Mouse (Mus musculus): ENCODE data around the gene Scrn3. TPM values are rescaled to one million over a fixed set of nuclear protein-coding genes. Genes with fewer than 3 reads are reported as not detected.

Gene Scrn3
- polyA plus RNA-seq, 1 experiment from 2014 or later: 13.8 TPM

DNA sequence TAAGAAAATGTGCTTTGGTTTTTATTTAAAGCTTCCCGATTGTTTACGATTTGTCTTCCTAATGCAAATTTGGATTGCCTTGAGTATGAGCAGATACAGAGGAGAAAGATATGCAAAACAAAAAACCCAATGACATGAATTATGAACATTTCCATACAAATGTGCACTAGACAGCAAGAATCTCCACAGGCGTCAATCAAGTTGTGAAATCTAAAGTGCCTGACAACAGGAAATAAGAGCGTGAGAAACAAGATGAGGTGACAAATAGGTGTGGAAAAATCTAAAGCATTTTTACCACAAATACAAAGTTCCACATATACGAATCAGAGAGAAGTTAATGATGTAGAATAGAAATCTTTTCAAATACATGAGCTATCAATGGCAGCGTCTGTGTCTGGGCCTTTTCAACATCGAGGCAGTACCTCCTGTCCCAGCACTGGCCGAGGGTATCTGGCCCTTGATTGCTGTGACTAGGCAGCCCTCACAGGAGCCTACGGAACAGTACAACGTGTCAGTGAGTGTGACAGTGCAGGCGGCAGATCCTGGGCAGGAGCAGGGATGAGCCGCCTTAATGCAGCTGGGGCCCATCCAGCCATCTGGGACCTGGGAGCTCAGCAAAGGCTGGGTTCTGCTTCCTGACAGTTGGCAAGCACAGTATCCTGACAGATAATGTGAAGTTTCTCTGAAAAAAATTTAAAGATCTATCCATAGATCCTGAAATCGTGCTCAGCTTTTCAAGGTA, 34.1 kb downstream of the Scrn3 start:
- WGBS: 78% methylated on average over 13 of the region's 13 CpGs
- no peak overlapping the region for H3K4me3 ChIP-seq
- DNase-seq (ENCODE audit: extremely low spot score, low spot score): no peak
- H3K27me3 ChIP-seq (ENCODE audit: poor library complexity, severe bottlenecking): no peaks in the 10 kb centered on the region
- no peaks in the 10 kb centered on the region for H3K36me3 ChIP-seq (replicated peaks)
- peaks cover 8% of the 10 kb centered on the region for H3K4me1 ChIP-seq
- no peak overlapping the region for H3K27ac ChIP-seq
- no peaks in the 10 kb centered on the region for H3K9me3 ChIP-seq

DNA sequence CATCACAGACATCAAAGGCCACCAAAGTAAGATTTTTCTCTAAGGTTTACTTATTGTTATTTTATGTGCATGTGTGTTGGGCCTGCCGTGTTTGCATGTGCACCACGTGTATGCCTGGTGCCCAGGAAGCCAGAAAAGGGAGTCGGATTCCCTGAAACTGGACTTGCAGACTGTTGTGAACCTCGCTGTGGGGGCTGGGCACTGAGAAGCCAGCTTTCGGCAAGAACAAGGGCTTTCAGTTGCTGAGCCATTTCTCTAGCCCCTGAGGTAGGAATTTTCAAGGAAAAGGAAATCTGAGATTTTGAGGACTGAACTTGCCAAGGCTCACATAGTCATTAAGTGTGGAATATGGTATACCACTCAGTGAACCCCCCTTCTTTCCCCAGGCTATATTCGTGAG, 34.7 kb downstream of the Scrn3 start:
- WGBS: 73% methylated on average over 6 of the region's 6 CpGs
- no peak for DNase-seq (ENCODE audit: extremely low spot score, low spot score)
- Histone ChIP-seq H3K27ac (0 out of 2 replicates have a peak overlapping the region, but pooled peaks have one; percentile 21), H3K9me3 (no peaks in the 10 kb centered on the region), H3K4me1 (peaks cover 15% of the 10 kb centered on the region), H3K36me3 (replicated peaks) (no peaks in the 10 kb centered on the region), H3K4me3 (no peak overlapping the region), H3K27me3 (ENCODE audit: poor library complexity, severe bottlenecking) (no peaks in the 10 kb centered on the region)

DNA sequence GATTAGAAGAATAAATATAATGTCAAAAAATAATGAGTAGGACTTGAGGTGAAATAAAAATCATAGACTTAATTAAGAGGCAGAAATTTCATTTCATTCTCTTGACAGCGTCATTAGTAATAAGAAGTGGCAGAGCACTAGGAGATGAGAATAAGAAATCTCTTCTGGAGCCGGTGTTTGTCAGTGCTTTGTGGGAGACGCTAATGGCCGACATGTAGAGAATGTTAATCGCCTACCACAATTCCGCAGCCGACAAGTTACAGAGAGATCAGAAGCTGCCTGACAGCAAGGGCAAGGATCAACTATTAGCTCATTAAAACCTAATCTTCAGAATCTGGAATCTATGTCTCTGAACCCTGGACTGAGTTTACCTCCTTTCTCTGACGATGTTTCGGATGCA, 35.4 kb downstream of the Scrn3 start:
- WGBS: 81% methylated on average over 9 of the region's 9 CpGs
- no peak for DNase-seq (ENCODE audit: extremely low spot score, low spot score)
- no peak overlapping the region for H3K4me3 ChIP-seq
- H3K27ac ChIP-seq: no peak overlapping the region
- no peaks in the 10 kb centered on the region for H3K27me3 ChIP-seq (ENCODE audit: poor library complexity, severe bottlenecking)
- no peaks in the 10 kb centered on the region for H3K9me3 ChIP-seq
- H3K36me3 ChIP-seq (replicated peaks): no peaks in the 10 kb centered on the region
- peaks cover 16% of the 10 kb centered on the region for H3K4me1 ChIP-seq

DNA sequence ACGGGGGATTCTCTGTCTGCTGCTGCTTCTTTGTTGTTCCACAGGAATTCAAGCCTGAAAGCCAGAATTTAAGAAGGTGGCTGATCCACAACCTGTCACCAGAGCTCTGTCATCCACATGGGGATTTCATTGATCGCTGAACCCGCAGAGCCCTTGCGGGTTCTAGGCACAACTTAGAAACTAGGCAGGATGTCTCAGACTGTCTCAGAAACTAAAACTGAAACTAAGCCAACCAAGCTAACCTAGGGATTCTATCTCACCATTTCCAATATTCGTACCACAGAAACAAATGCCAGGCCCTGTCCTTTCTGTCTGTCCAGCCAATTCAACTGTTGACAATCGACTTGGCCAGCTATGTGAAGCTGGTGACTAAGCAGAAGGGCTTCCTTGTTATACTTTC, 35.8 kb downstream of the Scrn3 start:
- 87% methylated on average over 6 of the region's 6 CpGs for WGBS
- H3K9me3 ChIP-seq: no peaks in the 10 kb centered on the region

DNA sequence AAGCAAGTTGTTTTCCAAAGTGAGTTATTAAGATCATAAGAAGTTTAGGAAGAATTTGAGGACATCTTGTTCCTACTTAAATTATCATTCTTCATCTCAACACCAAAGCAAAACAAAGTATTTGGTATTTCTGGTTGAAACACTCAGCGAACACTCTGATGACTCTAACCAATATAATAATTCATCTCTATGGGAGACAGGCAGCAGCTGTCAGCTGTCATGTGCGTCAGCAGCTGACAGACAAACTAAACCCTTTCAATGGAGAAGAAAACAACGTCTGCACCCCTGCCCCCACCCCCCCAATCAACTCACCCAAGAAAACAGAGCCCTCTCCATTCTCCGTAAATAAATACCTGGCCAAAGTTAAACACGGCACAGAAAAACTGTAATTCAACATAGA, 39.1 kb downstream of the Scrn3 start:
- Histone ChIP-seq H3K9me3 (no peaks in the 10 kb centered on the region), H3K27me3 (ENCODE audit: poor library complexity, severe bottlenecking) (no peaks in the 10 kb centered on the region), H3K4me1 (peaks cover 16% of the 10 kb centered on the region), H3K27ac (no peak overlapping the region), H3K36me3 (replicated peaks) (no peaks in the 10 kb centered on the region), H3K4me3 (no peak overlapping the region)
- no peak for DNase-seq (ENCODE audit: extremely low spot score, low spot score)
- 79% methylated on average over 5 of the region's 5 CpGs for WGBS

More for the DNA sequence above, 35.8 kb downstream of the Scrn3 start:
- Histone ChIP-seq H3K27me3 (ENCODE audit: poor library complexity, severe bottlenecking) (no peaks in the 10 kb centered on the region), H3K4me3 (no peak overlapping the region), H3K27ac (no peak overlapping the region), H3K36me3 (replicated peaks) (no peaks in the 10 kb centered on the region), H3K4me1 (peaks cover 16% of the 10 kb centered on the region)
- no peak for DNase-seq (ENCODE audit: extremely low spot score, low spot score)

DNA sequence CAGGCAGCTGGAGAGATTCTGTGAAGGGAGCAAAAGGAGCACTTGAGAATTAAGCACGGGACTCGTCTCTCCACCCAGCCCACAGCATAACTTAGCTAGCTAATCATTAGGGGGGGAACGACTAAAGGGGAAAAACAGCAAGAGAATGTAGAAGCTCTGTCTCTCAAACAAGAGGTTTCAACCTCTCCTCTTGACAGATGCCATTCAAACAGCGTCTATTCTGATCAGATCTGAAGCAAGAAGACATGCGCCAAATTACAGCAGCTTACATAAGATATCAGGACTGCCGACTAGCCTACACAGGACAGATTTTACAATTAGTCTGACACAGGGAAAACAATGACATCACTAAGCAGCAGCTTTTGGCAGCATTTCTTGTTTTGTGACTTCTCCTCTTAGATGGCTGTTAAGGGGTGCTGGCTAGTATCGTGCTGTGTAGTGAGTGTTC, 39.5 kb downstream of the Scrn3 start:
- DNase-seq (ENCODE audit: extremely low spot score, low spot score): no peak
- no peak overlapping the region for H3K27ac ChIP-seq
- no peak overlapping the region for H3K4me3 ChIP-seq
- H3K27me3 ChIP-seq (ENCODE audit: poor library complexity, severe bottlenecking): no peaks in the 10 kb centered on the region
- peaks cover 16% of the 10 kb centered on the region for H3K4me1 ChIP-seq
- WGBS: 75% methylated on average over 7 of the region's 7 CpGs
- no peaks in the 10 kb centered on the region for H3K9me3 ChIP-seq
- H3K36me3 ChIP-seq (replicated peaks): no peaks in the 10 kb centered on the region

DNA sequence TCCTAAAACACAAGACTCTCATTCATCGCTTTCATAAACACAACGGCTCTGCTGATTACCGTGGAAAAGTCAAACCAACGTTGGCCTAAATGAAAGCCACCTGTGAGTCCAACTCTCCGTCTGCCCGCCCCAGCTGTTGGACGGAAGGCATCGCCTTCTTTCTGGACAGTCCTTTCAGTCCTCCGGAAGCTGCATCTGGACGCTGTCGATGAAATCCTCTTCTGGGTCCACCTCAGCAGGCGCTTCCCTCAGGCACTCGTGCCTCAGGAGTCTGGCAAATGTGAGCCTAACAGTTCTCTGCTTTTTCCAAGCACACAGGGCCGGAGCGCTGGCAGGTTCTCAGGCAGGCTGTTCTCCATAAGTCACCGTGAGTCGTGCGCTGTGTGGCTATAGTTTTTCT, 44.6 kb downstream of the Scrn3 start:
- Histone ChIP-seq H3K27ac (peak overlapping the region; percentile 3; the same call in 1 of the 2 replicates), H3K4me1 (peaks cover 2% of the 10 kb centered on the region), H3K4me3 (no peak overlapping the region), H3K36me3 (replicated peaks) (no peaks in the 10 kb centered on the region), H3K27me3 (ENCODE audit: poor library complexity, severe bottlenecking) (no peaks in the 10 kb centered on the region), H3K9me3 (no peaks in the 10 kb centered on the region)
- peak; percentile 37 for DNase-seq (ENCODE audit: extremely low spot score, low spot score)
- 67% methylated on average over 18 of the region's 18 CpGs for WGBS

DNA sequence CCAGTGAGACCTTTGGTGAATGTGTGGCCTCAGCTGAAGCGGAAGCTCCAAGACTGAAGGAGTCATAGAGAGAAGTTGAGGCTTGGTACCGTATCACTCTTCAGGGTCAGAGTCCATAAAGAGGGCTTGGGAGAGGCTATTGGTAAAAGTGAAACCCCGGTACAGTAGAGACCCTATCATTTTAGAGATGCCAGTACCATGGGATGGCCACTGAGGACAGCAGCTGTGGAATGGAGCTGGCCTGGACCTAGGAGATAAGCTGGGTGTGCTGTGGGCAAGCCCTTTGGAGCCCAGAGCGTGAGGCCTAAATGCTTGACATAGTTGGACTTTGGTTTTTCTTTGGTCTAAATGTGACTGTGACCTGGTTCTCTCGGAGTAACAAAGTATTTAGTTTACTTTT, 47.5 kb downstream of the Scrn3 start:
- H3K4me3 ChIP-seq: no peak overlapping the region
- 92% methylated on average over 5 of the region's 5 CpGs for WGBS
- DNase-seq (ENCODE audit: extremely low spot score, low spot score): no peak
- no peak overlapping the region for H3K27ac ChIP-seq
- no peaks in the 10 kb centered on the region for H3K9me3 ChIP-seq
- H3K4me1 ChIP-seq: no peaks in the 10 kb centered on the region
- no peaks in the 10 kb centered on the region for H3K36me3 ChIP-seq (replicated peaks)
- H3K27me3 ChIP-seq (ENCODE audit: poor library complexity, severe bottlenecking): no peaks in the 10 kb centered on the region

DNA sequence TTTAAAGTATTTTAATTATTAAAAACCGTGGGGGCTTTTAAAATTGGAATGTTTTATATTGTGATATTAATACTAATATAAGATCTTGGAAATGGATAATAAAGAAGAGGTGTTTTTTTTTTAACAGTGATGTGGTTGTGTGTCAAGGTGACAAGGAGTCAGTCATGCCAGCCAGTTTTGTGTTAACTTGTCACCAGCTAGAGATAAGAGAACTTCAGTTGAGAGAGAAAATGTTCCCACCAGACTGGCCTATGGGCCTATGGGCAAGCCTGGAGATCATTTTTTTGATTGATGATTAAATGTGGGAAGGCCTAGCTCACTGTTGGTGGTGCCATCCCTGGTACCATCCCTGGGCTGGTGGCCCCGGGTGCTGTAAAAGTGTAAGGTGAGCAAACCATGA, 48.1 kb downstream of the Scrn3 start:
- DNase-seq (ENCODE audit: extremely low spot score, low spot score): no peak
- H3K9me3 ChIP-seq: no peaks in the 10 kb centered on the region
- WGBS: 75% methylated on average over 2 of the region's 2 CpGs

DNA sequence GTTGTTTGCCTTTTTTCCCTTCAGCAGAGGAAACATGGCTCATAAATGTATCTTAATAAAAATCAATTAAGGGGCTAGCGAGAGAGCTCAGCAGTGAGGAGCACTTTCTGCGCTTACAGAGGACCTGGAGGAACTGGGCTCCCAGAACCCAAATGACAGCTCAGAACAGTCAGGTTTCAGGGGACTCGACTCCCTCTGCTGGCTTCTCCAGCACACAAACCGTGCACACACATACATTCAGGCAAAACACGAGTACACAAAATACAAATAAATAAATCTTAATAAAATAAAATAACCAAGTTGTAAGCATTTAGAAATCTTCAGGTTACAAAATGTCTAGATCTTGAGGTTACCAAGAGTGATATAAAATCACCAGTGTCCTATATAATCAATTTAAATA, 51.0 kb downstream of the Scrn3 start:
- Histone ChIP-seq H3K4me3 (no peak overlapping the region), H3K36me3 (replicated peaks) (no peaks in the 10 kb centered on the region), H3K4me1 (no peaks in the 10 kb centered on the region), H3K9me3 (no peaks in the 10 kb centered on the region), H3K27me3 (ENCODE audit: poor library complexity, severe bottlenecking) (no peaks in the 10 kb centered on the region), H3K27ac (no peak overlapping the region)
- WGBS: 84% methylated on average over 5 of the region's 5 CpGs
- DNase-seq (ENCODE audit: extremely low spot score, low spot score): no peak

More for the DNA sequence above, 48.1 kb downstream of the Scrn3 start:
- H3K27ac ChIP-seq: no peak overlapping the region
- H3K4me3 ChIP-seq: no peak overlapping the region
- H3K36me3 ChIP-seq (replicated peaks): no peaks in the 10 kb centered on the region
- H3K4me1 ChIP-seq: no peaks in the 10 kb centered on the region
- H3K27me3 ChIP-seq (ENCODE audit: poor library complexity, severe bottlenecking): no peaks in the 10 kb centered on the region

DNA sequence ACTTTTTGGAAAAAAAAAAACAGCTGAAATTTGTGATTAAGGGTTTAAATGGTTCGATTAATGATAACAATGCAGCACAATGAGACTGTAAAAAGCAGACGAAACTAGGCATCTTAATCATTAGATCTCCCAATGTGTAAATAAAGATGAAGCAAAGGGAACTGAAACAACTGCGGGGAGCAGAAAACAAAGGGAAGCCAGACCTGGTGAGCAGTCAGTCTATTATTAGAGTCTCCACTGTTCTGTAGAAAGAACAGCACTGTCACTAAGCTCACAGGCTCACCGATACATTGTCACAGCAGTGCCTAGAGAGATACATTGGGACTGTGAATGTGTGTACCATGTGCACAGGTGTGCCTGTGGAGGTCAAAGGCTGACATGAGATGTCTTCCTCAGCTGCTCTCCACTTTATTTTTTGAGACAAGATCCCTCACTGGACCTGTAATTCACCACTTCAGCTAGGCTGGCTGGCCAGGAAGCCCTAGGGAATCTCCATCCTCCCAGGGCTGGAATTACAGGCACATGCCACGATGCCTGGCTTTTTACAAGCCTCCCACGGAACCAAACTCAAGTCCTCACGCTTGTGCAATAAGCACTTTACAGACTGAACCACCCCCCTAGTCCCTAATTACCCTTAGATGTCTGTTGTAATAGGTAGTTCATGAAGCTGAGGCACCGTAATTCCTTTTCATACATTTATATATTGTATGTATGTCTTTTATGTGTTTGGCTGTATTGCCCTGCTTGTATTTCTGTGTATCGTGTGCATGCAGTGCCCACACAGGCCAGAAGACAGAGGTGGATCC, 59.3 kb downstream of the Scrn3 start:
- no peak for DNase-seq (ENCODE audit: extremely low spot score, low spot score)
- no peak overlapping the region for H3K27ac ChIP-seq
- H3K4me3 ChIP-seq: no peak overlapping the region
- H3K27me3 ChIP-seq (ENCODE audit: poor library complexity, severe bottlenecking): no peaks in the 10 kb centered on the region; the same call in 1 of the 2 replicates
- no peaks in the 10 kb centered on the region for H3K36me3 ChIP-seq (replicated peaks)
- H3K9me3 ChIP-seq: no peaks in the 10 kb centered on the region
- WGBS: 79% methylated on average over 9 of the region's 9 CpGs
- H3K4me1 ChIP-seq: no peaks in the 10 kb centered on the region

DNA sequence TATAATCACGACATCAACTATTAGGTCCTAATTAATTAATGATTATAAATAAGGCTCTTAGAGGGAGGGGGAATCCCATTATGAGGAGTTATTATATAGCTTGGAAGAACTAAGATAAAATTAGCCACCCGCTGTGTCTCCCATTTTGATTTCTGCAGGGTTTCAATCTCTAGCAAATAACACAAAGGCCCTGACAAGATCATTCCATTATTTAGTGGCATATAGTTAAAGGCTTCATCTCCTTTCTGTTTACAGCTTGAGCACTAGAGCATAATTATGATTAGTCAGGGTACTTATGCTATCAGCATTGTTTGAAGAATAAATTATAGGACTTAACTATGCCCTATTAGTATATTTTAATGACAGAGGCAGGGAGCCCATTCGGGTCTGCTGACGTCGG, 65.9 kb downstream of the Scrn3 start:
- Histone ChIP-seq H3K27me3 (ENCODE audit: poor library complexity, severe bottlenecking) (no peaks in the 10 kb centered on the region; the same call in 1 of the 2 replicates), H3K27ac (no peak overlapping the region), H3K4me1 (no peaks in the 10 kb centered on the region; the same call in 1 of the 2 replicates), H3K9me3 (no peaks in the 10 kb centered on the region), H3K36me3 (replicated peaks) (no peaks in the 10 kb centered on the region), H3K4me3 (no peak overlapping the region)
- no peak for DNase-seq (ENCODE audit: extremely low spot score, low spot score)
- WGBS: 89% methylated on average over 5 of the region's 5 CpGs

DNA sequence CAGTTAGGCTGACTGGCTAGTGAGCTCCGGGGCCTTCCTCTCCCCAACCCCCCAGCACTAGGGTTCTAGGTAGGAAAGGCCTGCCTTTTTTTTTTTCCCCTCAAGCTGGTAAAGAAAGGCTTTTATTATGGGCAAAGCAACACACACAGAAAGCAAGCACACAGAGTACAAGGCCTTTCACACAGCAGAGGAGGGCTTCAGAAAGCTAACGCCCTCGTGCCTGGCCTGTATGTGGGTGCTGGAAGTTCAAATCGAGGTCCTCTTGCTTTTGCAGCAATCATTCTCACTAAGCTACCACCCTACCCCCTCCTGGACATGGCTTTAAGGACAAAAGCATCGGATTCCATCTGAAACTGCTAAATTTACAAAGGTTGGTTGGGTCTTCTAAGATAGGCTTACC, 67.3 kb downstream of the Scrn3 start:
- no peak for DNase-seq (ENCODE audit: extremely low spot score, low spot score)
- Histone ChIP-seq H3K36me3 (replicated peaks) (no peaks in the 10 kb centered on the region), H3K27me3 (ENCODE audit: poor library complexity, severe bottlenecking) (peaks cover 13% of the 10 kb centered on the region), H3K4me3 (no peak overlapping the region), H3K9me3 (no peaks in the 10 kb centered on the region), H3K4me1 (no peaks in the 10 kb centered on the region; the same call in 1 of the 2 replicates), H3K27ac (no peak overlapping the region)
- WGBS: 79% methylated on average over 5 of the region's 5 CpGs

All from forebrain, embryonic 10.5 days (tissue).